Mouse (Mus musculus) hindbrain, embryonic 11.5 days (tissue): ENCODE measurements around the gene Olfr955. TPM values are rescaled to one million over a fixed set of nuclear protein-coding genes. Genes with fewer than 3 reads are reported as not detected.

Experiments
- polyA plus RNA-seq: library from polyadenylated mRNA; unstranded; fragments of >200 nt; fragmentation: Nextera tagmentation; extraction: Ambion mirVana; gene quantifications from 2 replicates; pipeline ENCODE4 v1.2.1, GENCODE M21; 2014

Olfr955 gene
- polyA plus RNA-seq, 1 experiment from 2014 or later: not detected

Other genes starting within 250 kb of the Olfr955 start
- gene Olfr1537, start 221.9 kb downstream of the Olfr955 start, polyA plus RNA-seq: not detected in 2 replicates
- not detected in 2 replicates for gene Olfr945, start 195.1 kb downstream of the Olfr955 start, polyA plus RNA-seq
- gene Olfr948, start 145.9 kb downstream of the Olfr955 start, polyA plus RNA-seq: not detected in 2 replicates
- gene Olfr951, start 84.5 kb downstream of the Olfr955 start, polyA plus RNA-seq: not detected in 2 replicates
- not detected in 2 replicates for gene Olfr952, start 44.8 kb downstream of the Olfr955 start, polyA plus RNA-seq
- gene Olfr954, start 15.2 kb downstream of the Olfr955 start, polyA plus RNA-seq: not detected in 2 replicates
- gene Olfr44, start 22.1 kb upstream of the Olfr955 start, polyA plus RNA-seq: not detected in 2 replicates
- gene Olfr957, start 43.9 kb upstream of the Olfr955 start, polyA plus RNA-seq: not detected in 2 replicates
- not detected in 2 replicates for gene Olfr958, start 82.1 kb upstream of the Olfr955 start, polyA plus RNA-seq
- gene Olfr959, start 103.6 kb upstream of the Olfr955 start, polyA plus RNA-seq: not detected in 2 replicates
- 15.9 and 19.0 TPM in 2 replicates for gene AW551984, start 132.5 kb upstream of the Olfr955 start, polyA plus RNA-seq
- gene Olfr148, start 138.7 kb upstream of the Olfr955 start, polyA plus RNA-seq: not detected in 2 replicates
- gene Olfr960, start 149.4 kb upstream of the Olfr955 start, polyA plus RNA-seq: not detected in 2 replicates
- not detected in 2 replicates for gene Olfr961, start 173.1 kb upstream of the Olfr955 start, polyA plus RNA-seq
- gene Olfr963, start 195.3 kb upstream of the Olfr955 start, polyA plus RNA-seq: not detected in 2 replicates
- not detected in 2 replicates for gene Olfr149, start 235.2 kb upstream of the Olfr955 start, polyA plus RNA-seq
- gene Olfr965, start 239.4 kb upstream of the Olfr955 start, polyA plus RNA-seq: not detected in 2 replicates